32 mouse cellular contexts compared by ENCODE assay signal in the genomic region with DNA sequence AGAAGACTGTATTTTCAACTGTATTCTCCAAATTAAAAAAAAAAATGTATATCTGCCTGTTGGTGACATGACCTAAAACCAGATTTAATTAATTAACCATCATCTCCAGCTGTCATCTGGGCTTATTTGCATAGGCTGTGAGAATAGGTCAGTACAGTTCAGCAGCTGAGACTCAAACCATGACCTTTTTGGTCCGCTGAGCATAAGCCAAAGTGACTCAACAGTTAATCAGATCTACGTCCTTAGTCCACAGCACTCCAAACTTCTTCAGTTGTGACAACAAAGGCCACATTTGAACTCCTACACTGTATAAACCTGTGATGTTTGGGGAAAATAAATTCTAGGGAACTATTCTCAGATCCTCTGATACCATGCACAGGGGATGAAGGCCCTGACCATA. TPM values are rescaled to one million over a fixed set of nuclear protein-coding genes. Genes with fewer than 3 reads are reported as not detected.
DNase-seq lines count a peak whose midpoint lies in the region; ATAC-seq and TF ChIP-seq lines count a peak whose summit lies in the region.
"Had no signal": no experiment of that assay in that cellular context is flagged by ENCODE, and none has a peak within 500 bp of the region (broad histone marks: within the 10 kb centered on the region; RNA-seq: fewer than 3 reads in every experiment).

No protein-coding gene starts in this region.

- no peak overlapping the region for H3K27ac ChIP-seq in kidney, postnatal 0 days
- H3K27ac ChIP-seq: embryonic facial prominence, embryonic 12.5 days; forebrain, embryonic 15.5 days; gastrocnemius, adult 2 months; hindbrain, embryonic 13.5 days; left cerebral cortex, adult 2 months; limb, embryonic 12.5 days; liver, embryonic 12.5 days; stomach, postnatal 0 days had no signal

- WGBS in kidney, postnatal 0 days, result 46% methylated on average over 2 of the region's 2 CpGs

- no peak for TF ChIP-seq CTCF in kidney, postnatal 0 days (IDR thresholded peaks at IDR 0.05; ENCODE audit: low read depth)

- no peak overlapping the region for H3K9ac ChIP-seq in kidney, postnatal 0 days (ENCODE audit: low read depth, low read length)
- H3K9ac ChIP-seq: embryonic facial prominence, embryonic 12.5 days; forebrain, embryonic 15.5 days; hindbrain, embryonic 13.5 days; limb, embryonic 12.5 days; liver, embryonic 12.5 days; liver, postnatal 0 days had no signal

- H3K4me1 ChIP-seq in kidney, postnatal 0 days (replicated peaks; ENCODE audit: insufficient read depth, low read length), result no peaks in the 10 kb centered on the region
- H3K4me1 ChIP-seq: embryonic facial prominence, embryonic 12.5 days; forebrain, embryonic 15.5 days; hindbrain, embryonic 13.5 days; limb, embryonic 12.5 days; liver, embryonic 12.5 days had no signal

- H3K27me3 ChIP-seq in kidney, postnatal 0 days (ENCODE audit: insufficient read depth, low read length), result no peaks in the 10 kb centered on the region
- H3K27me3 ChIP-seq: embryonic facial prominence, embryonic 12.5 days; forebrain, embryonic 15.5 days; hindbrain, embryonic 13.5 days; limb, embryonic 12.5 days; liver, embryonic 12.5 days had no signal

- no peaks in the 10 kb centered on the region for H3K36me3 ChIP-seq in kidney, postnatal 0 days (ENCODE audit: insufficient read depth, low read length)
- H3K36me3 ChIP-seq: embryonic facial prominence, embryonic 12.5 days; forebrain, embryonic 15.5 days; G1E; hindbrain, embryonic 13.5 days; limb, embryonic 12.5 days; liver, embryonic 12.5 days had no signal

- no peak overlapping the region for H3K4me3 ChIP-seq in kidney, postnatal 0 days (replicated peaks; ENCODE audit: low read depth, low read length)
- H3K4me3 ChIP-seq: embryonic facial prominence, embryonic 12.5 days; forebrain, embryonic 15.5 days; gastrocnemius, adult 2 months; hindbrain, embryonic 13.5 days; left cerebral cortex, adult 2 months; limb, embryonic 12.5 days; liver, embryonic 12.5 days had no signal

- no peaks in the 10 kb centered on the region for H3K9me3 ChIP-seq in kidney, postnatal 0 days (replicated peaks; ENCODE audit: low read length)
- H3K9me3 ChIP-seq: embryonic facial prominence, embryonic 12.5 days; forebrain, embryonic 15.5 days; G1E; hindbrain, embryonic 13.5 days; limb, embryonic 12.5 days; liver, embryonic 12.5 days had no signal

- 0 out of 2 replicates have a peak, but pooled peaks have one; percentile 43 for ATAC-seq in kidney, postnatal 0 days (replicated peaks; ENCODE audit: low FRiP score, low read depth)
- ATAC-seq: forebrain, embryonic 15.5 days; intestine, postnatal 0 days; liver, embryonic 12.5 days; liver, postnatal 0 days; midbrain, embryonic 16.5 days had no signal

- DNase-seq in adrenal gland, adult 2 months, result peak; percentile 21
- DNase-seq in adrenal gland, postnatal 25 days, result no peak
- DNase-seq in kidney, adult 9 months, result peak; percentile 53
- DNase-seq in kidney, postnatal 4 days, result no peak
- DNase-seq in kidney, postnatal 0 days (ENCODE audit: low spot score), result no peak
- no peak for DNase-seq in layer of hippocampus, adult 11-12 months (ENCODE audit: low spot score)
- no peak for DNase-seq in frontal cortex, adult 2 months (ENCODE audit: extremely low spot score in 1 of 2, low spot score in 1 of 2)
- DNase-seq: cerebellum, adult 11-12 months; cerebellum, adult 9-11 months; embryo, embryonic 11 days; gastrocnemius, adult 2 months; gastrocnemius, postnatal 36 days; heart, adult 18-20 months; heart, postnatal 36 days; layer of hippocampus, adult 9-11 months; liver, postnatal 0 days; lung, postnatal 36 days; right cerebral cortex, postnatal 4 days; thymus, adult 18-20 months; thymus, postnatal 25 days had no signal

- H3K4me2 ChIP-seq in kidney, postnatal 0 days (ENCODE audit: low read length), result no peak overlapping the region
- H3K4me2 ChIP-seq: embryonic facial prominence, embryonic 12.5 days; forebrain, embryonic 15.5 days; heart, embryonic 11.5 days; hindbrain, embryonic 13.5 days; limb, embryonic 12.5 days; liver, embryonic 12.5 days; midbrain, embryonic 11.5 days had no signal

RNA-seq across cellular contexts. Expression of gene Diaph2, which starts 39.9 kb away (rescaled TPM):
- 10 to 100 TPM; 20.1 to 24.8 TPM for total RNA-seq in adrenal gland, adult 2 months (2021)
- 2.5 and 3.7 TPM in 2 replicates for polyA plus RNA-seq in adrenal gland, adult 2 months (2012; rRNA removed)
- total RNA-seq in adrenal gland, postnatal 25 days (2021), result 26.4 and 27.1 TPM in 2 replicates
- polyA plus RNA-seq in kidney, postnatal 0 days (2015; fragmentation: Nextera tagmentation; extraction: Ambion mirVana), result 5.2 and 5.4 TPM in 2 replicates
- polyA plus RNA-seq in frontal cortex, adult 2 months (2012; rRNA removed), result 7.4 and 8.2 TPM in 2 replicates
- total RNA-seq: G1E had no signal
- polyA plus RNA-seq: G1E had no signal

Comparison
In these comparisons a context has a peak if more than half of its experiments do, and no peak if none do; other contexts are left out.
1. DNase-seq: peak in adrenal gland, adult 2 months (single experiment) and kidney, adult 9 months (single experiment); none in adrenal gland, postnatal 25 days (single experiment), kidney, postnatal 4 days (0 of 2), kidney, postnatal 0 days (single experiment), layer of hippocampus, adult 11-12 months (single experiment) and frontal cortex, adult 2 months (0 of 2).